Mouse (Mus musculus) neutrophil, adult 5-6 weeks (primary cell): ENCODE measurements around the gene Dhx58. TPM values are rescaled to one million over a fixed set of nuclear protein-coding genes. Genes with fewer than 3 reads are reported as not detected.

ENCODE experiments used
- ATAC-seq: fragments of 151-379, 151-347 bp; 2 replicates; pipeline ENCODE4 v1.8.0; 2017; ENCODE audit warnings: mild to moderate bottlenecking, moderate TSS enrichment; ENCODE audit not compliant: insufficient number of reproducible peaks, poor library complexity, low FRiP score, severe bottlenecking; ENCODE audit errors: extremely low read depth
- total RNA-seq: library from RNA; stranded (forward); fragments of 200-1000 nt; gene quantifications from 2 replicates; pipeline ENCODE4 v1.2.3, GENCODE M21; 2017

The Dhx58 gene
- total RNA-seq, 1 experiment from 2014 or later, result 37.9 TPM

DNA sequence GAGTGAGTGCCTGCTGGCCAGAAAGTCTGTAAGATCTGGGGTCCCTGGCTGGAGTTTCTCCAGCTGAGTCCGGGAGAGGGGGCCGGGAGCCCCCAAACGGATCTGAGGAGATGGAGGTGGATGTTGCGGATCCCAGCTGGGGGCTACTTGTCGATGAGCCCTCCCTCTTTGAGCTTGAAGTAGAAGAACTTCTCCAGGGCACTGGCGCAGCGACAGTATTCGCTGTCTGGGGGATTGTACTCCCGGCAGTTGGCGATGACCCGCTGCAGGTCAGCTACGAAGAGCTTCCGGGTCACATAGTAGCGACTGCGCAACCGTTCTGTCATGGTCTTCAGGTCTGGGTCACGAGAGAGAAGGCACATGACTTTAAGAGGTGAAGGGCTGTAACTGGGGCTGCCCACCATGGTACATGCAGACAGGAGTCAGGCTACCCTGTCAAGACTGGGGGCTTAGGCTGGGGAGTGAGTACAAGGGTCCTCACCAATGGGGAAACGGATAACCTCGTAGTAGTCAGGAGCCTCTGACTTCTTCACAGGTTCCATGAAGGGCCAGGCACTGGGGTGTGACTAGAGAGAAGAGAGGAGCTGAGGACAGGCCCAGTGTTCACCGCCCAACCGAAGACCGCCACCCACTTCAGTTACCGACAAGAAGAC, 1.1 kb upstream of the Dhx58 start:
- no peak for ATAC-seq

DNA sequence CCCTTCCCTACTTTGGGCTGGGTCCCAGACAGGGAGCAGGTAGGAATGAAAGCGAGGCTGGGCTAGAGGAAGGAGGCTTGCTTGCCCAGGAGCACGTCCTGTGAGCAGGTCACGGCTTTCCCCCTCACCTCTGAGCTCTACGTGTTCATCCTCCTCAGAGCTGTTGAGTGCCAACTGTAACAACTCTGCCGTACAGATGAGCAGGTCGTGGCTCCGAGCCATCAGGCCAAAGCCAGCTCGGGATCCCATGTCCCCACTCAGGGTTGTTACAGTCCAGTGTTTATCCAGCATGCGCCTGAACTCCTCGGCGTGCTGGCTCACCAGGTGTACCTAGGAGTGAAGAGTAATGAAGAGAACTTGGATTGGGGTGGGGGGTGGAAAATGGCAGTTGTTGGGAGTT, 705 bp downstream of the Dhx58 start:
- ATAC-seq, result no peak

DNA sequence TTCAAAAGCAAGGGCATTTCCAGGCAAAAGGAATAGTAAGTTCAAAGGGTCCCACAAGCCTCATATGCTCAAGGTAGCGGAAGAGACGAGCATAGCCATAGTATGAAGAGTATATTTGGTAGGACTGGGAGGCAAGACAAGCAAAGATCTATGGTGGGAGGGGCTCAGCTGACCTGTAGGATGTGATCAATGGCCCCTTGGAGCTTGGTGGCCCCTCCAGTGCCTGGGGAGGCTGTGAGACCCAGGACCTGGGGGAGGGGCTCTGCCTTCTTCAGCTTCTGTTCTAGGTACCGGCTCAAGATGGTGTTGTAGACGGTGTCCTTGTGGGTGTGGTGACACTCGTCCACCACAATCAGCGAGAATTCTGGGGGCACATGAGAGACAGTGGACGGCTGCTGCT, 1.2 kb downstream of the Dhx58 start:
- no peak for ATAC-seq

DNA sequence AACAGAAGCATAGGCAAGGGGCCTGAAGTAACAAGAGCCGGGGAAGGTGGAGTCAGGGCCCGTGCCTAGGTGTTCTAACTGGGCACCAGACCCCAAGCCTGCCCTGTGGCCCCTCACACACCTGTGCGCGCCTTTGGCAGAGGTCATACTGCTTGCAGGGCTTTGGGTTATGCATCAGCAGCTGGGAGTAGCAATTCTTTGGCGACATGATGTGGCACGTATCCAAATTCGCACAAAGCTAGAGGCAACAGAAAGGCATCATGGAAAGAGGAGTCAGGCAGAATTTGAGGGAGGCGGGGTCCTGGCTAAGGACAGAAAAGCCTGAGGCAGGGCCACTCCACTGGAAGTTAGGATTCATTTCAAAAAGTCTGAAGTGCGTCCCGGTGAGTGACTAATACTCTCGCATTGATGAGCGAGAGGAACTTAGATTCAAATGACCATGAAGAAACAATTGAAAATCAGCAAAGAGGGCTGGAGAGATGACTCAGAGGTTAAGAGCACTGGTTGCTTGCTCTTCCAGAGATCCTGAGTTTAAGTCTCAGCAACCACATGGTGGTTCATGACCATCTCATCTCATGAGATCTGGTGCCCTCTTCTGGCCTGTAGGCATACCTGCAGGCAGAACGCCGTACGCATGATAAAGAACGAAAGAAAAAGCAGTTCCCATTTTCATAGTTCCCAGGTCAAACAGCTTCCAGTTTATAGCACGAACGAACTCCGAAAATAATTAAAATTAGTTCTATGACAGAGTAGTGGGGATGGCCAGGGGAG, 1.8 kb downstream of the Dhx58 start:
- peak; percentile 73 for ATAC-seq

DNA sequence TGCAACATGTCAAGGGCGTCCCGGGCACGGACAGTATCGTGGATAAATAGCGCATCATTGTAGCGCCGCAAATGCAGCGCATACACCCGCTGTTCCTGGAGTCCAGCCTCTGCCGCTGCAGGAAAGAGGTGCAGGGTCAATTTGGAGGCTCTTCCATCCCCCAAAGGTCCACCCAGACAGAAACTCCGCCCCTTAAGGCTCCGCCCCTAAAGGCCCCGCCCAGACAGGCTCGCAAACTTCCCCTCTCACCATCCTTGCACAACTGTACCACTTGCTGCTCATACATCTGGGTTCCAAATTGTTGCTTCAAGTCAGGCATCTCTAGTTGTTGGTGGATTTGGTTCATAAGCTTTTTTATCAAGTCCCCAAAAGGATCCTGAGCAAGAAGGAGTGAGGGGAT, 2.8 kb downstream of the Dhx58 start:
- peak; percentile 50; the same call in 1 of the 2 replicates for ATAC-seq

DNA sequence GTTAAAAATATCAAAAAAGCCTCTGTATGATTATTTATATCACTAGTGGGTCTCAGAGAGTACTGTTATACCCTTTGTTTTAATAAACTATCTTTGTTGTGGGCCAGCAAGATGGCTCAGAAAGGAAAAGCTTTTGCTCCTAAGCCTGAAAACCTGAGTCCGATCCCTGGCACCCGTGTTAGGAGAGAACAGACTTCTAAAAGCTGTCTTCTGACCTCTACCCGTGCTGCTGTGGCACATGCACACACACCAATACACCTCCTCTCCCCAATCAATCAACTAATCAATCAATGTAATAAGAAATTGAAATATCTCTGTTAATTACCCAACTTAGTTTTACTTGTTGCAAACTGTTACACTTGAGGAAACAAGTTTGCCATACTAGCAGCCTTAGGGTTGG, 3.4 kb downstream of the Dhx58 start:
- no peak for ATAC-seq

DNA sequence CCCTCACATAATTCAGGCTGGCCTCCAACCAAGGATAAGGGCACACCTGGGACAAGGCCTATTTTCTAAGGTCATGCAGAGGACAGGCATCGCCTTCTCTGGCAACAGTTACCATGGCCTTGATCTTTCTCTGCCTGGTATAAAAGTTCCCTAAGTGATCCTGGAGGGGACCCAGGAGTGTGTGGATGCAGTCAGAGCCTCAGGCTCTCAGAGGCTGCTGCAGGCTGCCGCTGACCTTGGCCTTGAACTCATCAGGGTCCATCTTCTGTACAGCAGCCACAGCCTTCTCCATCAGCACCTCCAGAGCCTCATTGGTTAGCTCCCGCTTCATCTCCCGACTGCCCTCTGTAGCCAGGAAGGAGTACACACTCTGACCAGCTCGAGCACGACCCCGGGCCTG, 6.2 kb downstream of the Dhx58 start:
- ATAC-seq, result no peak

DNA sequence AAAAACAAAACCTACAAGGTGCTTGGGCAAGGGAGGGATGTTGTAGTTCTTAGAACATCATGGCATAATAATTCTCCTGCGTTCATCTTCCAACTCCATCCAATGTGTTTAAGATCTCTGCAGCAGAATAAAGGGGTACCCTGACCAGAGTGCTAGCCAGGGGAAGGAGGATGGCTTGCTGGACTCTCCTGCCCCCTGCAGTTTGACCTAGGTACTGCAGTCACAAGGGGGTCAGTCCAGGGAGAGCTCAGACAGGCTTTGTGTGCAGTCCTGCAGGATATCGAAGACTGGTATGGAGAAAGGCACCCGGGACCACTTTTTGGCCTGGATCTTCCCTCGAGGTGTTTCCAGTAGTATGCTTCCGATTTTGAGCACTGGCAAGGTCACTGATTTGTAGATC, 9.1 kb downstream of the Dhx58 start:
- peak; percentile 64; the same call in 1 of the 2 replicates for ATAC-seq

DNA sequence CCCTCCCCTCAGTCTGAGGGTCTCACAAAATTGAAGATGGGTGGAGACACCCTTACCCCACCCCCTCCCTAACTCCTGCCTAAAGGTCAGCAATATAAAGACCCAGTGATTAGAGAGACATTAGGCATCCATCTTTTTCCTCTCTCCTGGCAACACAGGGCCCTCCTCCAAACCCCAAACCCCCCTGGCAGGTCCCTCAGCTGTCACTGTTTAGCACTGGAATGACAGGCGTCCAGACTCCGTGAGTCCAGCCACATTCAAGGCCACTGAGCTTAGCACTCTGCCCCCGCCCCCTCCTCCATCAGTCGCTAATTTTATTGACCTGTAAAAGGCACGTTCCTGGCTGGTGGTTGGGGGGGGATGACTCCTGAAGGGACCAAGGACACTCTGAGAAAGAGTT, 10.9 kb downstream of the Dhx58 start:
- no peak for ATAC-seq

DNA sequence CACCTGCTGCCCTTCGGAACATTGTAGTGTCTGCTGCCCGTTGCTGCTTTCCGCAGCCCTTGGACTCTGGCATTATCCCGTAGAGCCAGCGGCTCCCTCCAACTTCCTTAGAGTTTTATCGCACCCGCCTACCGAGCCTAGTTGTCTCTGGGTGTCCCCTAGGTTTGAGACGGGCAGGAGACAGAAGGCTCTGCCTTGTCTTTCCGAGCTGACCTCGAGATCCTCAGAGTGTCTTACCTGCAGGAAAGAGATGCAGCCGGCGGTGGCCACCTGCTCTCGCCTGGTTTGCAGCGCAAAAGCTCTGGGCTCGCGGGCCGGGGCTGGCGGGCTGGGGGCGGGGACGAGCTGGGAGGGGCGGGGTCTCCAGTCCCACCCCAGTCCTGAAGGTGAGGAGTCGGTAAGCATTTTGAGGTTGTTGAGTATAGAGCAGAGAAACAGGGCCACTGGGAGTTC, 11.9 kb downstream of the Dhx58 start, which contains the start of gene Zfp385c:
Gene Zfp385c, minus strand, starts transcription at position 292 of the 453 bp plus-strand sequence.
- ATAC-seq, result no peak

DNA sequence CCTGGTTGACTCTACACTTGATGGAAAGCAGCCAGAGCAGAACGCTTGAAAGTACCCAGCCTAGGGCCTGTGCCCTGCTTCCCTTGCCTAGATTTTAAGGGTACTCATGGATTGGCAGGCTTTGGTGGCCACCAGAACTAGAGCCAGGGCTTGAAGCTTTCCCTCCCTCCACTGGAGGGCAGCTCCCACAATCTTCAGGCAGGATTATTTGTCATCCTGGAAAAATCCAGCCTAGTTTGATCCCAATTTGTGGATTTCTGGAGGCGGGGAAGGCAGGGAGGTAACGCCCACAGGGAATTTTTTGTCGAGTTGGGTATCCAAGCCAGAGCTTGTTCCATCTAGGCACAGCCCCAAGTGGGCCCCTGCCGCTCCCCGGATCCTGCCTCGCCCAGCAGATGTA, 13.7 kb downstream of the Dhx58 start:
- no peak for ATAC-seq

DNA sequence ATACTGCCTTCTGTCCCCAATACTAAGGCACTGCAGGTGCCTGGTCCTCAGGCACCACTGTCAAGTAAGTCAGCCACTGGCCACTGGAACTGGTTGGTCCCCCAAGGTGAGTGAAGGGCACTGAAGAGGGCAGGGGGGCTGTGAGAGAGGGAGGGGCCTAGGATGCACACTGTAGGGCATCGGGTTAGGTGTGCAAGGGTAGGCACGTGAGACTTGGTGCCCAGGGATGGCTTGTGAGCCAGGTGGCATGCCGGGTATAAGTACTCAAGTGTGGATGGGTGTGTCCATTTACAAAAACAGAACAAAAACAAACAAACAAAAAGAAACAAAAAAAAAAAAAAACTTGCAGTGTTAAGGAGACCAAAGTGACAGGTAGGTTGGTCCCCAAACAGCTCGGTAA, 15.6 kb downstream of the Dhx58 start:
- ATAC-seq, result no peak

DNA sequence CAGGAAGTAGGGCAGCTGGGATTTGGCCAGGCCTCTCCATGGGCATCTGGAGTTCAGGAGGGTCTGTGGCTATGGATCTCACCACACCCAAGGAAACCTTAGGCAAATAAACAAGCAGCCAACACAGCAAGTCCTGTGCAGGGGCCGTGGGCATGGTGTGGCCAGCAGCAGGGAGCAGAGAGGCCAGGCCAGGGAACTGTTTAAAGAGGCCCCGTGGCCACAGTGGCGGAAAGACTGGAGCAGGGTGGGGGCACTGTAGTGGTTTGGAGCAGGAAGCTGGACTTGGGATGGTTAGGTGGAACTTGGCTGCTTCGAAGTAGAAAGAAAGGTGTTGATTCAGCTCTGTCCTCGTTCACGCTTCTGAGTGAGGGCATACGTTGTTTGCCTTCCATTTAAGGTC, 16.8 kb downstream of the Dhx58 start:
- no peak for ATAC-seq

DNA sequence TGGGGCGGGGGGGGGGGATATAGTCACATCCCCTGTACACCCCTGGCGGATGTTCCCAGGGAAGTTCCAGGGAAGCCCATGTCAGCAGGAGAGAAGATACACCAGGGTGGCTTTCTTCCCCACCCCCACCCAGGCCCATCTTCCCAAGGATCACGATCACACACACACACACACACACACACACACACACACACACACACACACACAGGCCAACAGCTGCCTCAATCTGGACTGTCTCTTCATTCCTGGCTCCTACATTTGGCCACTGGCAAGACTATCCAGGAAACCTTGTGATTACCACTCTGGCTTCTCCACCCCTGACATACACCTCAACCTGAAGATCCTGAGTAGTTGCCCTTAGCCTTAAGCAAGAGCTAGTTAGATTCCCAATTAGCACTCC, 18.7 kb downstream of the Dhx58 start:
- no peak for ATAC-seq

DNA sequence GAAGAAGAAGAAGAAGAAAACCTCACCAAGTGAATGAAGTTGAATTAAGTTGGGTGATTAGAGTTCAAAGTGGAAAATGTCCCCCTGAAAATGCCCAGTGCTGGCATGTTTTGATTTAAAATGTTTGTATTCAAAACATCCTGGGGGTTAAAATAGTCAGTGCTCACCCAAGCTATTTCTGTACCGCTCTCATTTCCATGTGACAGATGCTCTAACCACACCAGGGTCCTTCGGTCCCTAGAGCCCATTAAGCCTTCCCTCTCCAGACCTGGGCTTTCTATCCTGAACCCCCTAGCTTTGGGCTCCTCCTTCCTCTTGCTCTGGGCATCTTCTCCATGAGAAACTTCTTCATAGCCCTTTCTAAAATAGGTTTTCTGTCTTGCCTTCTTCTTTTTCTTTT, 20.0 kb downstream of the Dhx58 start:
- no peak for ATAC-seq

DNA sequence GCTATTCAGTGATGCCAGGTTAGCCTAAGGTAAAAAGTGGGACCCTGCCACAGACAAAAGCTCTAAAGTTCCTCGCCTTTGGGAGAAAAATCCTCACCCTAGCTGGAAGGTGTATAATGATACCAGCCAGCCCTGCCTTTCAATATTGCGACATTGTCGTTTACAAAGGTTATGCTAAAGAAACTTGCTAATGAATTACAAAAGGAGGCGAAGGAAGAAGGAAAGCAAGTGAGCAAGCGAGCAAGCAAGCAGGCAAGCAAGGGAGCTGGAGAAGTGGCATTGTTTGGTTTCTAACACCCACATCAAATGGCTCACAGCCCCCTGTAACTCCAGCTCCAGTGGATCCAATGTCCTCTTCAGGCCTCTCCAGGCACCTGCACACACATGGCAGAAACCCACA, 21.5 kb downstream of the Dhx58 start:
- no peak for ATAC-seq

DNA sequence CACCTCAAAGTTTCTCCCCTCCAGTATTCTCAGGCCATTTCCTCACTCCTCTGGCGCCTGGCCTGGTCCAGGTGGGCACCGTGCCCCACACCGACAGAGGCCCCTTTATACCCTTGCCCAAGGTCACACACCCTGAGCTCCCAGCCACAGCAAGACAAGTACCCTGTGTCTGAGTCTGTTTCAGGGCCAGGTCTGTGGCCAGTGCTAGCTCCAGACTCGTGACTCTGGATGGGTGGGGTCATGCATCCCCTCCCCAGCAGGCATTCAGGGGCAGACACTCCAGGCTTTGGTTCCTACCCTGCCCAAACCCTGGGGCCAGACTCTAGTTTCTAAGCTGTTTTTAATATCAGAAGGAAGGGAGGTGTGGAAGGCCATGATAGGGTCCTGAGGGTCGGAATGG, 22.2 kb downstream of the Dhx58 start:
- no peak for ATAC-seq

DNA sequence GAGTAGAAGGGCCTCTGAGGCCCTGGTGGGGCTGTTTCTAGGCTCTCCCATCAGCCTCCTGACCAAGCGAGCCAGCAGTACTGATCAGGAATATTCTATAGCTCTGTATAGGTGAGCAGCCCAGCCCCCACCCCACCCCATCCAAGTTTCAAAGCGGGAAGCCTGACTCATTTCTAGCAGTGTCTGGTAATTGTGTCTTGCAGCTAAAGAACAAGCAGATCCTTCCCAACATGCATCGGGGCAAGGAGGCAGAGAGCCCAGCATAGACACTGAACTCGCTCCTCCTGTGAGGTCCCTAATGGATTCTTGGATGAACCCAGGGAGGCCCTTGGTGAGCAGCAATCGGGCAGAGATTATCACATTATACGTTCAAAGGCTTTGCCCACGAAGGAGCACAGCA, 26.3 kb downstream of the Dhx58 start:
- ATAC-seq, result no peak

DNA sequence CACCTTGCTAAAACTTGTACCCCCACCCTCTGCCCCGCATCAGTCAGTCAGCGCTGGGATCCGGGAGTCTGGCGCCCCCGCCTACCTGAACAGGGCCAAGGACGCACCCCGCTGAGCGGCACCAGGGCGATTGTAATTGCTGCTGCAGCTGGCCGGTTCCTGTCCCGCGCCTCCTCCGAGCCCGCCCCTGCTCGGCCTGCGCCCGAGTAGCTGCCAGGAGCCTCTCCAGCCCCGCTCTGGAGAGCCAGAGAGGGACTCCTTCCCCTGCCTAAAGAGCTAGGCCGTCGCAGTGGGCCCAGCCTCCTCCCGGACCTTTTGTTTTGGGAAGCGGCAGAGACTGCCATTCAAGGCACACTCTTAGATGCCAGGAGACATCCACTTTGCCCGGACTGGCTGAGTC, 30.9 kb downstream of the Dhx58 start:
- no peak for ATAC-seq

DNA sequence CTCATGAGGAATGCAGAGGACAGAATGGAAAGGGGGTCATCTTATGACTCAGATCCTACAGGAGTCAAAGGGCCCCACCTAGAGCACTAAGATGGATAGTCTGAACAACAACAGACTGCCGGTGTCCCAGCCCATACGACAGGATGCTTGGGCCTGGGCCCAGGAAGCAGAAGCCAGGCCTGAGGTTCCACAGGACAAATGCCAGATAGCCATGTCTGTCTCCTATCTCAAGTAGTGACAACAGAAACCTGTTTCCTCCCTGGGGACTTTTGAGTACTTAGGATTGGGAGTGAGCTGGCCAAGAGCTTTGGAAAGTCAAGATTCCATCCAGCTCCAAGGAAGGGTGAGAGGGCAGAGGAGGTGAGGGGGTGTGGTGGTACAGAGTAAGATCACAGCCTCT, 32.1 kb downstream of the Dhx58 start:
- no peak for ATAC-seq

DNA sequence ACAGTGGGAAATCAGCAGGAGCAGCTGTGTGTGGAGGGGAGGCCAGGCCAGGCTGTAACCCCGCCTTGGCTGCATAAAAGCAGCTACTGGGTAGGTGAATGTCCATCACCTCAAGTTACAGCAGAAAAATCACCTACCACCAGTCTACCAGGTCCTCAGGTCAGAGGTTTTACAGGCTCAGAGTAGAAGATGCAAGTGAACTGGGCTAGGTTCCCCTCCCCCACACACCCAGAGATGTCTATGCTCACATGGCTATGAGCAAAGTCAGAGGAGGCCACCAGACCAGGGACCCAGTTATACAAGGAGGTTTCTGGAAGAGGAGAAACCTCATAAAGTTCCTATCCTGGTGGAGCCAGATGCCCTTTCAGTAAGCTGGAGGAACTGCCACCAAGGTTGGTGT, 33.0 kb downstream of the Dhx58 start:
- no peak for ATAC-seq
